Mouse (Mus musculus) hindbrain, postnatal 0 days (tissue): ENCODE measurements around the gene Anp32e. TPM values are rescaled to one million over a fixed set of nuclear protein-coding genes. Genes with fewer than 3 reads are reported as not detected.
"Not testable (repeated sequence)": the region's sequence is repeated elsewhere in the genome, so short reads cannot be mapped to it uniquely, and the experiment has no call there.

ENCODE experiments used
- ATAC-seq: fragments of 200-750 bp; cut with Nextera tagmentation; 2 replicates; pipeline ENCODE4 v1.8.0; 2017; ENCODE audit warnings: mild to moderate bottlenecking, moderate TSS enrichment, moderate library complexity
- DNase-seq: peaks from one replicate; pipeline ENCODE4 v3.0.0-alpha.2; 2015; ENCODE audit warnings: low spot score
- H3K27ac ChIP-seq: fragments of 300-500 bp; sonication (generic); 2 replicates; pipeline ENCODE4 v1.5.1; 2014; ENCODE audit warnings: mild to moderate bottlenecking
- H3K27me3 ChIP-seq: fragments of 300-500 bp; sonication (generic); 2 replicates; pipeline ENCODE4 v1.6.1; 2014; ENCODE audit warnings: low read length, mixed read lengths; ENCODE audit not compliant: insufficient read depth
- H3K36me3 ChIP-seq: fragments of 300-500 bp; sonication (generic); 2 replicates; pipeline ENCODE4 v1.6.1; 2014; ENCODE audit warnings: low read length, mixed read lengths; ENCODE audit not compliant: insufficient read depth
- H3K4me1 ChIP-seq: fragments of 300-500 bp; sonication (generic); 2 replicates; pipeline ENCODE4 v1.6.1; 2014; ENCODE audit warnings: antibody characterized with exemption, low read length, mixed read lengths; ENCODE audit not compliant: insufficient read depth
- H3K4me2 ChIP-seq: fragments of 300-500 bp; sonication (generic); 2 replicates; pipeline ENCODE4 v1.6.1; 2014; ENCODE audit warnings: low read depth, mild to moderate bottlenecking, low read length, moderate library complexity, mixed read lengths
- H3K4me3 ChIP-seq: fragments of 300-500 bp; sonication (generic); 2 replicates; pipeline ENCODE4 v1.5.1; 2014; ENCODE audit warnings: low read length
- H3K9ac ChIP-seq: fragments of 300-500 bp; sonication (generic); replicated peaks from 2 replicates; pipeline ENCODE4 v1.6.1; 2014; ENCODE audit warnings: mild to moderate bottlenecking, low read length, moderate library complexity, mixed read lengths
- H3K9me3 ChIP-seq: fragments of 300-500 bp; sonication (generic); 2 replicates; pipeline ENCODE4 v1.6.1; 2016; ENCODE audit warnings: low read length, mixed read lengths
- CTCF ChIP-seq: IDR thresholded peaks from 2 replicates; pipeline ENCODE4 v1.5.1; 2016; ENCODE audit warnings: antibody characterized with exemption, control low read depth, low read depth
- WGBS: fragments of 180-500 bp; shearing (Covaris S2); extraction: QIAGEN DNeasy Blood & Tissue Kit; methylation state at CpG from one replicate; pipeline ENCODE4 v1.1.7; 2014; 5-methylcytosine and 5-hydroxymethylcytosine counted together
- polyA plus RNA-seq: library from polyadenylated mRNA; unstranded; fragments of >200 nt; fragmentation: Nextera tagmentation; extraction: Ambion mirVana; gene quantifications from 2 replicates; pipeline ENCODE4 v1.2.1, GENCODE M21; 2015
- total RNA-seq: library from RNA; depleted of rRNA; stranded (reverse); fragments of >200 nt; gene quantifications from 2 replicates; pipeline ENCODE4 v1.2.3, GENCODE M21; 2014

The Anp32e gene
- total and polyA plus RNA-seq, 2 experiments from 2014 or later: 27.5 to 127 TPM

- Histone ChIP-seq H3K27me3 (no peaks in the 10 kb centered on the region), H3K9ac (no peak overlapping the region), H3K4me2 (peak overlapping the region; percentile 40), H3K27ac (no peak overlapping the region), H3K4me1 (no peaks in the 10 kb centered on the region), H3K9me3 (no peaks in the 10 kb centered on the region), H3K36me3 (no peaks in the 10 kb centered on the region), H3K4me3 (no peak overlapping the region)
- peak; percentile 68 for TF ChIP-seq CTCF
- WGBS: 9% methylated on average over 7 of the region's 7 CpGs
- peak; percentile 82 for DNase-seq
- ATAC-seq: peak; percentile 74; the same call in 1 of the 2 replicates
Observed at GRCm38 (mm10) chr3:95965518-95966451, 36.7 kb downstream of the Anp32e start.

GRCm38 (mm10) chr3:95969277-95969676 lies 40.2 kb downstream of the Anp32e start:
- no peak for DNase-seq
- H3K4me2 ChIP-seq: no peak overlapping the region
- no peak overlapping the region for H3K4me3 ChIP-seq
- WGBS: 95% methylated on average over 1 of the region's 1 CpGs
- no peak for ATAC-seq
- peaks cover 6% of the 10 kb centered on the region; the same call in 1 of the 2 replicates for H3K4me1 ChIP-seq
- TF ChIP-seq CTCF: no peak
- H3K9me3 ChIP-seq: no peaks in the 10 kb centered on the region
- H3K27ac ChIP-seq: no peak overlapping the region
- no peaks in the 10 kb centered on the region for H3K27me3 ChIP-seq
- H3K9ac ChIP-seq: no peak overlapping the region
- H3K36me3 ChIP-seq: no peaks in the 10 kb centered on the region

GRCm38 (mm10) chr3:95970661-95971060 lies 41.6 kb downstream of the Anp32e start:
- not testable (repeated sequence) for H3K36me3 ChIP-seq, H3K27me3 ChIP-seq, H3K9ac ChIP-seq, H3K4me2 ChIP-seq, ATAC-seq, H3K4me3 ChIP-seq, H3K4me1 ChIP-seq, H3K9me3 ChIP-seq, DNase-seq, H3K27ac ChIP-seq
- 61% methylated on average over 6 of the region's 7 CpGs for WGBS

GRCm38 (mm10) chr3:95972251-95972872 lies 43.3 kb downstream of the Anp32e start:
- H3K4me1 ChIP-seq: peaks cover 6% of the 10 kb centered on the region; the same call in 1 of the 2 replicates
- no peaks in the 10 kb centered on the region for H3K9me3 ChIP-seq
- WGBS: 67% methylated on average over 12 of the region's 12 CpGs
- H3K9ac ChIP-seq: peak overlapping the region; percentile 38; the same call in 1 of the 2 replicates
- peak overlapping the region; percentile 56 for H3K4me2 ChIP-seq
- ATAC-seq: no peak
- H3K4me3 ChIP-seq: peak overlapping the region; percentile 30
- DNase-seq: no peak
- H3K27me3 ChIP-seq: no peaks in the 10 kb centered on the region
- no peak for TF ChIP-seq CTCF
- peak overlapping the region; percentile 64 for H3K27ac ChIP-seq
- H3K36me3 ChIP-seq: no peaks in the 10 kb centered on the region

- 3% methylated on average over 34 of the region's 34 CpGs for WGBS
- DNase-seq (peak; percentile 86), ATAC-seq (peak; percentile 96)
- H3K36me3 ChIP-seq: no peaks in the 10 kb centered on the region
- peak overlapping the region; percentile 64 for H3K27ac ChIP-seq
- H3K9ac ChIP-seq: peak overlapping the region; percentile 38; the same call in 1 of the 2 replicates
- no peaks in the 10 kb centered on the region for H3K27me3 ChIP-seq
- TF ChIP-seq CTCF: no peak
- no peaks in the 10 kb centered on the region for H3K9me3 ChIP-seq
- peak overlapping the region; percentile 30 for H3K4me3 ChIP-seq
- H3K4me2 ChIP-seq: peak overlapping the region; percentile 56
- H3K4me1 ChIP-seq: peaks cover 6% of the 10 kb centered on the region; the same call in 1 of the 2 replicates
Observed at GRCm38 (mm10) chr3:95972873-95973634, 44.0 kb downstream of the Anp32e start.

GRCm38 (mm10) chr3:95977079-95977478 lies 48.0 kb downstream of the Anp32e start:
- Histone ChIP-seq H3K4me1 (peaks cover 6% of the 10 kb centered on the region; the same call in 1 of the 2 replicates), H3K4me2 (no peak overlapping the region), H3K36me3 (no peaks in the 10 kb centered on the region), H3K27me3 (no peaks in the 10 kb centered on the region), H3K4me3 (no peak overlapping the region), H3K9ac (no peak overlapping the region), H3K27ac (no peak overlapping the region), H3K9me3 (no peaks in the 10 kb centered on the region)
- no peak for ATAC-seq
- no peak for DNase-seq
- 56% methylated on average over 3 of the region's 3 CpGs for WGBS
- TF ChIP-seq CTCF: no peak

GRCm38 (mm10) chr3:95977587-95977986 lies 48.5 kb downstream of the Anp32e start:
- H3K36me3 ChIP-seq, H3K27ac ChIP-seq, H3K4me3 ChIP-seq, H3K4me1 ChIP-seq, H3K27me3 ChIP-seq, DNase-seq, ATAC-seq, H3K9me3 ChIP-seq, H3K9ac ChIP-seq, H3K4me2 ChIP-seq: not testable (repeated sequence)
- 95% methylated on average over 5 of the region's 7 CpGs for WGBS
